Mouse (Mus musculus): ENCODE measurements around the gene Cadps.

- TF ChIP-seq CTCF (IDR thresholded peaks at IDR 0.05; ENCODE audit: borderline replicate concordance, control insufficient read depth, extremely low read depth, insufficient read depth, low read length, poor library complexity) (no peak), POLR2A (IDR thresholded peaks at IDR 0.05; ENCODE audit: control insufficient read depth, extremely low read depth, insufficient read depth, low read length, poor library complexity) (no peak)
Measured at GRCm38 (mm10) chr14:12340238-12341074, 482.4 kb downstream of the Cadps start.
